8 mouse cellular contexts compared by ENCODE assay signal in genomic region chr1:58423371-58424248, GRCm38 (mm10). TPM values are rescaled to one million over a fixed set of nuclear protein-coding genes. Genes with fewer than 3 reads are reported as not detected.
DNase-seq lines count a peak whose midpoint lies in the region; ATAC-seq and TF ChIP-seq lines count a peak whose summit lies in the region.

TSS of gene Clk1 (minus strand) at chr1:58424066.

- peak within 1 kb of the TSS; percentile 83 for H3K4me2 ChIP-seq in hindbrain, embryonic 16.5 days (ENCODE audit: low read length)

- peaks cover 12% of the 10 kb centered on the region for H3K36me3 ChIP-seq in hindbrain, embryonic 16.5 days (ENCODE audit: control insufficient read depth, insufficient read depth, low read length)

- peak within 1 kb of the TSS; percentile 100 for H3K9ac ChIP-seq in hindbrain, embryonic 16.5 days (ENCODE audit: low read depth, low read length)

- WGBS in hindbrain, embryonic 16.5 days = 1% methylated on average over 79 of the region's 79 CpGs

- no peaks in the 10 kb centered on the region for H3K27me3 ChIP-seq in hindbrain, embryonic 16.5 days (replicated peaks; ENCODE audit: control insufficient read depth, insufficient read depth, low read length)

- peak within 1 kb of the TSS; percentile 99 for H3K27ac ChIP-seq in hindbrain, embryonic 16.5 days (ENCODE audit: low read depth, low read length)
- H3K27ac ChIP-seq in left cerebral cortex, adult 2 months = peak within 1 kb of the TSS; percentile 99

- no peak for TF ChIP-seq CTCF in left cerebral cortex, adult 2 months (IDR thresholded peaks at IDR 0.05)

- DNase-seq in WW6 (ENCODE audit: low read depth, low spot score) = peak; percentile 77
- DNase-seq in cerebellum, postnatal 4 days (ENCODE audit: low spot score in 2 of 2) = peak; percentile 93 to 99
- DNase-seq in gastrocnemius, adult 18-20 months (ENCODE audit: low spot score) = peak; percentile 99
- peak; percentile 96 to 98 for DNase-seq in left cerebral cortex, adult 2 months (ENCODE audit: extremely low spot score in 1 of 2, low spot score in 2 of 2)
- peak; percentile 96 for DNase-seq in right cerebral cortex, adult 2 months (ENCODE audit: low spot score in 2 of 2)
- peak; percentile 97 for DNase-seq in urinary bladder, postnatal 14 days (ENCODE audit: low spot score)

- ATAC-seq in hindbrain, embryonic 16.5 days = peak; percentile 96
- ATAC-seq in megakaryocyte, adult 5-6 weeks (ENCODE audit: poor library complexity, severe bottlenecking) = peak; percentile 83

- no peaks in the 10 kb centered on the region for H3K9me3 ChIP-seq in hindbrain, embryonic 16.5 days (ENCODE audit: control insufficient read depth, low read length)

- peaks cover 17% of the 10 kb centered on the region for H3K4me1 ChIP-seq in hindbrain, embryonic 16.5 days (ENCODE audit: control insufficient read depth, insufficient read depth, low read depth, low read length)

- H3K4me3 ChIP-seq in hindbrain, embryonic 16.5 days (ENCODE audit: low read length) = peak within 1 kb of the TSS; percentile 99
- peak within 1 kb of the TSS; percentile 99 for H3K4me3 ChIP-seq in left cerebral cortex, adult 2 months

- intact Hi-C loops in left cerebral cortex, adult 2 months (cut with DNase I) = loop anchor here (1.0 kb wide), 1 partner anchor 22 kb away; the partner anchor contains the start of genes Nif3l1 and Ppil3

RNA-seq across cellular contexts. Expression of gene Clk1, which starts in this region (rescaled TPM):
- total RNA-seq in gastrocnemius, adult 18-20 months (2021) = 10 to 100 TPM; 36.3 to 38.3 TPM
- 150 and 151 TPM in 2 replicates for polyA plus RNA-seq in hindbrain, embryonic 16.5 days (2015; fragmentation: Nextera tagmentation; extraction: Ambion mirVana)
- 100 to 1,000 TPM; 119 to 134 TPM for total RNA-seq in left cerebral cortex, adult 2 months (2021)
- total RNA-seq in megakaryocyte, adult 5-6 weeks (2015) = 398 and 422 TPM in 2 replicates
- total RNA-seq in megakaryocyte, adult 5-6 weeks (2017) = 345 and 361 TPM in 2 replicates

Comparison
In these comparisons a context has a peak if more than half of its experiments do, and no peak if none do; other contexts are left out.
1. Peak in every context shown above with its lines: DNase-seq, ATAC-seq, H3K4me3 ChIP-seq and H3K27ac ChIP-seq.